Mouse (Mus musculus): ENCODE data around the gene Ranbp17. TPM values are rescaled to one million over a fixed set of nuclear protein-coding genes. Genes with fewer than 3 reads are reported as not detected.

Gene Ranbp17
- polyA plus RNA-seq, 1 experiment = 0.80 TPM

DNA sequence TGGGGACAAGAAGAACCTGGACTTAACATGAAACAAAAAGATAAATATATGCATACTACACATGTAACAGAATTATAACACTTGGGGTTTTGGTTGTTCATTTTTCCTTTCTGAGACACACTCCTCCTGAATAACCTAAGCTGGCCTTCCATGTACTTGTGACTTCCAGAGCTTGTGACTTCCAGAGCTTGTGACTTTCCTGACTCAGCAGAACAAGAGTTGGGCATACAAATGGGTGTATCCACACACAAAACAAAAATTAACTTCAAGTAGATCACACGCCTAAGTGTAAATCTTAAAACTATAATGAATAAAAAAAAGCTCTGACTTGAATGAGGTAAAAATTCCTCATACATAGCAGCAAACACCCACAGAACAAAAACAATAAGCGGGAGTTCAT, 36.9 kb downstream of the Ranbp17 start:
- no peak for TF ChIP-seq GATA1 (IDR thresholded peaks at IDR 0.05; ENCODE audit: low read length)

DNA sequence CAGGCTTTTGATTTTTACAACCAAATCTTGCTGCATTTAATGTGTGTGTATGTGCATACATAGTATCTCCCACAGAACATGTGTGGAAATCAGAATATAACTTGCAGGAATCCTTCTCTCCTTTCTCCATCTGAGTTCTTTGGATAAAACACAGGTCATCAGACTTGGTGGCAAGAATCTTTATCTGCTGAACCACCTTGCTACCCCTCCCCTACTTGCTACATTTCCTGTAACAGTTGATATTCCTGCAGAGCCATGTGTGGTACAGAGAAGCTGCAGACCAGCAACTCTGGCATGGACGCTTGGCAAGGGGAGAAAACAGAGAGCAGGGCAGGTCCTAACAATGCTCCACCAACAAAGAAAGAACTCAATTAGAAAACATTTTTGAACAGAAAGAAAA, 52.4 kb downstream of the Ranbp17 start:
- no peak for TF ChIP-seq GATA1 (IDR thresholded peaks at IDR 0.05; ENCODE audit: low read length)

DNA sequence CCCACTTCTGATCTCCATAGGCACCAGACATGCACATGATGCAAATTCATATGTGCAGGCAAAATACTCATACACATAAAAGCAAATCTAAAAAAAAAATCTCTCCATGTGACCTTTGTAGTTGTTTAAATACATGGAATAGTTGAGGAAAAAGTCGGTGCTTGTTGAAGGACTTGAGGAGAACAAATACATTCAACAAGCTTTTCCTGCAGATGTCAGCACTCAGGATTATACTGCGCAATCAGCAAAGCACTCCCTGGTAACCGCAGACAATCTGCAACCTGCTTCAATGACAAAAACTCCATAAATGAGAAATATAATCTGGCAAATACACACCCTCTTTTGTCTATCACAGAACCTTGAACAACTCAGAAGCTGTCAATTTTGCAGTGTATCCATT, 59.5 kb downstream of the Ranbp17 start:
- no peak for TF ChIP-seq GATA1 (IDR thresholded peaks at IDR 0.05; ENCODE audit: low read length)

DNA sequence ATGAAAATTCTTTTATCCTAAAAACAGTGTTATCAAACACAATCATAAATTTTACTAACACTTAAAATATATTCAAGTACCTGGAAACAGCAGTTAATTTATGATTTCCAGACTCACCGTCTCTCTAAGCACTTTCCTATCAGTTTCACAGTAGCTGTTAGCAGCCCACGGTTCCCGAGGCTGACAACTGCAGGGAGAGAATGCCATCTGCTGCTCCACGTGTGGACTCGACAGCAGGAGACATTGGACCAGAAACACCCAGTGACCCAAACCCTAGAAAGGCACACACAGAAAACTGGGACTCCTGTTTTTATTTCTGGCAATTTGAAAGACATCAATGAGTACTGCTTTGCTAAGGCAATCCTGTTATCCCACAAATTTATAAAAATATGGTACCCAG, 79.7 kb downstream of the Ranbp17 start:
- no peak for TF ChIP-seq GATA1 (IDR thresholded peaks at IDR 0.05; ENCODE audit: low read length)

DNA sequence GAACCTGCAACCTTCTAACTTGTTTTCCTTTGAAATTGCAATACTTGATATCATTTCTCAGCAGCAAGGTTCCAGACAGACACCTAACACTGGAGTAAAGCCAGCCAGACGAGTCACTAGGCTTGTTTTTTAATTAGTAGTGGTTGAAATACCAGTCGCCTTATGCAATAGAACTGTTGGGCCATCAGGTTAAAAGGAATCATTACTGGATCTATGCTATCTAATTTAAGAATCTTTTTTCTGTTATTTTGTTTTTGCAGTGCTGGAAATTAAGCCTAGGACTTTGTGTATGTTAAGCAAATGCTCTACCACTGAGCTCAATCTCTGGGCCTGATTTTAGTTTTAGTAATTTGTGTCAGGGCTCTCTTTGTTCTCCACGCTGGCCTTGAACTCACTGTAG, 91.3 kb downstream of the Ranbp17 start:
- TF ChIP-seq GATA1 (IDR thresholded peaks at IDR 0.05; ENCODE audit: low read length) = no peak

DNA sequence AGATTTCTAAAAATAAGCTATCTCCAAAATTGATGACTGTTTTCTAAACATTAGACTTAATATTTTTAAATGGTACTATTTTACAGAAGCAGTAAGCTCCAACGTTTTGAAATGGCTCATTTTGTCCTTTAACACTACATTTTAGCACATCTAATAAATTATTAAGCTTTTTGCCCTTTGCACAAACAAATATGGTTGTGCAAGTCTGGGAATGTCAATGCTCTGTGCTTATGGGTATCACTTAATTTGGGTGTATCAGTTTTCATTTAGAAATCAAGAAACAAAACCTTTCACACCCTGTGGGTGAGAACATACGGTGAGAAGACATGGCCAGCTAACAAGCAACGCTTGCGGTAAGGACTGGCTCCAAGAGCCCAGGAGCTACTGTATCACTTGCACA, 108.9 kb downstream of the Ranbp17 start:
- no peak for TF ChIP-seq GATA1 (IDR thresholded peaks at IDR 0.05; ENCODE audit: low read length)

DNA sequence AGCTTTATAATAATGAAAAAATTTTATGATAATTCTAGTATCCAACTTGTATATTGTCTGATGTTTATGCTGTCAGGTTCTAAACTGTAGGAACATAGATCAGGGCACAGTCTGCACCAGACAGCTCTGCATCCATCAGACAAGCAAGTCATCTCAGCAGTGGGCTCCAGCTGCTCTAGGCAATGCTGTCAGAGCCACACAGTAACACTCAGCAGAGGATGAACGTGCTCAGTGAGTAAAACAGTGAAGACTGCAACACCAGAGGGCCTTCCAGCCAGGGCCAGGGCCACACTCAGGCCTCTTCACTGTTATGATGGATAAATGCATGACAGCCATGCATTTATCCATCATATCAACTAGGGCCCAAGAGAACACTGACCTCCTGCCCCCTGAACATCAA, 114.2 kb downstream of the Ranbp17 start:
- no peak for TF ChIP-seq GATA1 (IDR thresholded peaks at IDR 0.05; ENCODE audit: low read length)

DNA sequence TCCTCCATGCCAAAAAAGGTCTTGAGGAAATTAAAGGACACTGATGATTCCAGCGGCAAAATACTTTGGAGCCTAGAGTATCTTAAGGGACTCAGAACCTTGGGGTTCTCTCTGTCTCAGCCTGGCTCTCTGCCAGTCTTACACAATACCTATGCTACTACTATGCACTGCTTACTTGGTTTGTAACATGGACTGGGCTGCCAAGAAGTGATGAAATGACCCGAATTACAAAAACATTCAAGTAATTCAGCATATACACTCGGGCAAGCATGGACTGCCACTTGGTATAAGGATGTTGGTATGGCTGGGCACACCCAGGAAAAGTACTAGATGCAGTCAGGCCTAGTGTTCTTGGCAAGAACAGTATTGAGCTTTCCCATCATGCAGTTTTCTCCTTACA, 114.8 kb downstream of the Ranbp17 start:
- no peak for TF ChIP-seq GATA1 (IDR thresholded peaks at IDR 0.05; ENCODE audit: low read length)

DNA sequence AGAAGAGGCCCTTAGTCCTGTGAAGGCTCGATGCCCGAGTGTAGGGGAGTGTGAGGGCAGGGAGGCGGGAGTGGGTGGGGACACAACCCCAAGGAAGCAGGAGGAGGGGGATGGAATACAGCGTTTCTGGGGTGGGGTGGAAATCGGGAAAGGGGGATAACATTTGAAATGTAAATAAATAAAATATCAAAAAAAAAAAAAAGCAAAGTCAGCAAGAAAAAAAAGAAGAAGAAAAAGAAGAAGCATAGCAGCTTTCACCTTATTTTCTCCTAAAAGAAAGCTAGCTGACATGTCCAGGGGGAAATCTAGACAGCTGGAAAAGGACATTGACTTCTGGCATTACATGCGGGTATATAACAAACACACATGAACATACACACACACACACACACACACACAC, 117.3 kb downstream of the Ranbp17 start:
- TF ChIP-seq GATA1 (IDR thresholded peaks at IDR 0.05; ENCODE audit: low read length) = no peak

DNA sequence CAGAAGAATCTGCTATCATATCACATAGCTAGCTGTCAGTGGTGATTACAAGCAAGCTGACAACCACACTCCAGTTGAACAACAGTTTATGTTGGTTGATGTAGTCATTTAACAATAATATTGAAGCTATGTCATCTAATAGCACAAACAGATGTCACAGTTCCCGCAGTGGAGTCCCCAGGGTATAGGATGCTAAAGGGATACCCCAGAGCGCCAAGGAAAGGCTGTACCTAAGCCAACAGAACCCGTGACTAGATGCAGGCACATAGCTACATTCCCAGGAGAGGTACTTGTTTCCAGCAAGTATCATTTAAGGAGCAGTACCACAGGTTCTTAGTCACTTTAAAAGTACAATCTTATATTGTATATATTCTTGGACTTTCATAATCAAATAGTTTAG, 119.5 kb downstream of the Ranbp17 start:
- no peak for TF ChIP-seq GATA1 (IDR thresholded peaks at IDR 0.05; ENCODE audit: low read length)

DNA sequence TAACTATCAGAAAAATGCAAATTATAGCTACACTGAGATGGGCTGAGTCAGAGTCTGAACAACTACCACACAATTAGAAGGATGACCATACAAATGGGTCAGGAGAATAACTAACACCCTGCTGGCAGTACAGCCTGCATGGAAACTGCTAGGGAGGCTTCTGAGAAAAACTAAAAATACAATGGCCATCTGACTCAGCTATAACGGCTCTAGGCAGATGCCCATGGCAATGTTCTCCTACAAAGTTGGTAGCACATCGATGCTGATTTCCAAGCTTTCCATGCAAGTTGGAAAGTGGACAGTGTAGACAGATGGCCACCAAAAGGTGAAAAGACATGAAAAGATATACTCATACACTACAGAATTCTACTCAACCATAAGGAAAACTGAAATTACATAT, 124.9 kb downstream of the Ranbp17 start:
- TF ChIP-seq GATA1 (IDR thresholded peaks at IDR 0.05; ENCODE audit: low read length) = no peak

DNA sequence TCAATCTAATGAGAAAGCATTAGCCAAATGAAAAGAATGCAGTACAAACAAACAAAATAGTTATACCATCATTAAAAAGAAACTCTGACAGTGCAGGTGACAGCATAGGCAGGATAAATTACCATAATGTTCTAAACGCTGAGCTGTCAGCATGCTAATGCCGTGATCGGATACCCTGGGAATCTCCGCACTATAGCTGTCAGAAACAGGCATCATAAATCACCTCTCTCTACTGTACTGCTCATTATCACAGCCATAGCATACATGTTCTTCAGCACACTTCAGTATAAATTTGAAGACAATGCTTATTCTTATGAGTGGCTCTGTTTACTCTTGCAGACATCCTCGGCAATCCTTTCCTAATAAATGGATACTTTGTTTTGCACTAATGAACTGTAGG, 151.7 kb downstream of the Ranbp17 start:
- TF ChIP-seq GATA1 (IDR thresholded peaks at IDR 0.05; ENCODE audit: low read length) = no peak

DNA sequence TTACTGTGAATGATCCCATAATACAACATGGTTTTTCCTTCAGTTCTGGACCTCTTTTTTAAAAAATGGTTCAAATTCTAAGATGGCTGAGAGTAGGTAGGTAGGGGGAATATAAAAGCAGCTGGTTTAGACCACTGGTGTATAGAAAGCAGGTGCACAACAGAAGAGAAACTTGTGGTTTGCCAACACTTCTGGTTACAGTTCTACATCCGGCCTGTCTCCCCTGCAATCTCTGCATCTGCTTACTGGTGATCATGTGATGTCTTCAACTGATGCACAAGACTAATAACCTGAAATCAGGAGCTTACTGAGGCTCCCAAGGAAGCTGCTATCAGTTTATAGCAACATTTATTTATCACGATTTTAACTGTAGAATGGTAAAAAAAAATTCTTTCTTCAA, 164.3 kb downstream of the Ranbp17 start:
- TF ChIP-seq GATA1 (IDR thresholded peaks at IDR 0.05; ENCODE audit: low read length) = no peak

DNA sequence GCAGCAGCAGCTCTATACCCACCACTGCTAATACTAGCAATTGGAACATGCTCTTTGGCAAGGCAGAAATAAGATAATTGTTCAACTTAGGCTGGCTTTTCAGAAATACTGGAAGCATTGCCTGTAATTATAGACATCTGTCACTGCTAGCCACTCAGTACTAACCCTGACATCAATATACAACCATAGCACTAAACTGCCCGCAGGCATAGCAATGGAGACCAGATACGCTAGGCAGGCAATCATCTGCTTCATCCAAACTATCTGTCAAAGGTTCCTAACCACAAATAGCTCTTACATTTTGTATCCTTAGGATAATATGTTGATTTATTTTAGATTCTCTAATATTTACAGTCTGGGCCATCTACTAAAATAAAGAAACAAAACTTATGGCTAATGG, 171.5 kb downstream of the Ranbp17 start:
- TF ChIP-seq GATA1 (IDR thresholded peaks at IDR 0.05; ENCODE audit: low read length) = no peak

DNA sequence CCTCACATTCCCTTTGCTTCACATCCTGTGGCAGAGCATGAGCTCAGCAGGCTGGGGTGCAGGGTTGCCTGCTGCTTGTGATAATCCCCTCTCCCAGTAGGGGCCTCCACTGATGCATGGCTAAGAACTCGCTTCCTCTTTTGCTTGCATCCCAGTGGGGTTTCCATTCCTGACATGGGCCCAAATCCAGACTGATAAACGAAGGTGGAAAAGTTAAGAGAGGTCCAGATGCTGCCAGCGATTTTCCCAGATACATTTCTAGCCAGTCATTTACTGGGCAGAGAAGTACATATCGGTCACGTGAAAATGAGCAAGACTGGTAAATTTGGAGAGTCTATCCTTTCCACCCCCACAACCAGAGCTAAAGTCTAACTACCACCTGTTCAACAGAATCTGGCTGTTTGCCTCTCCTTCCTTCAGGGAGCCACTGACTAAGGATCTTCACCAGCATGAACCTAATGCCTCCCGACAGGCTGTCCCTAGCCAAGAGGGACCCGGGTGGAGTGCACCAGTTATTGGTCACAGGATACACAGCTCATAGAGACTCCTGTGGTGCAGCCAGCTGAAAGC, 176.9 kb downstream of the Ranbp17 start:
- TF ChIP-seq GATA1 (IDR thresholded peaks at IDR 0.05; ENCODE audit: low read length) = no peak

DNA sequence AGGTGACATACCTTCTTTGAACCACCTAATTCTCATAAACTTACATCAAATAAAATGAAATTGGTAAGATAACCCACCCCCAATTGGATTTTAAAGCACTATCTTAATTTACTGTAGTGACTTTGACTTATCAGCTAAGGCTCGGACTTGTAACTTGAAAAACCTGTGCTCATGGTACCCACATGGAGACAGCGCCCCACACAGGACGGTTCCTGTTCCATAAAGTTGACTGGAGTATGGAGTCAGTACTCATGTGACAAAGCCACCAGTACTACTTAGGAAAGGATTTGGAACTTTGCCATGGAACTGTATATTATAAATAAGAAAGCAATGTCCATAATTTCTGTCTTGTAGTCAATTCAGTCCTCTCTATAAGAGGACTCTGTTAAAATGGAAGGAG, 177.9 kb downstream of the Ranbp17 start:
- TF ChIP-seq GATA1 (IDR thresholded peaks at IDR 0.05; ENCODE audit: low read length) = no peak

DNA sequence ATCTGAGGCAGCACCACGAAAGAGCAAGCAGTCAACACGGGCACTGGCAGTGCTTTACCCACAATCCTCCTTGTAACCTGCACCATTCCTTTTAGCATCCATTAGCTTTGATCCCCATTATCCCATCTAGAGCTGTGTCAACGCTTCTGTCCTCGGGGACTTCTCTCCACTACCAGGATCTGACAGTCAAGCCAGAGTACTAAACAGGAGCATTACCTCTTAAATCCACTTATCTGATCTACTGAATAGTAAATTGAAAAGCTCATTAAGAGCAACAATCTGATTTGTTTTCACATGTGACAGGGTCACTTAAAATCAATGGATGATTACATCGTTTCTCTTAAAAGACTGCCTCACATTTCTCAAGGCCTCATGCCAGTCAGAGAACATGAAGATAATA, 181.4 kb downstream of the Ranbp17 start:
- TF ChIP-seq GATA1 (IDR thresholded peaks at IDR 0.05; ENCODE audit: low read length) = no peak

DNA sequence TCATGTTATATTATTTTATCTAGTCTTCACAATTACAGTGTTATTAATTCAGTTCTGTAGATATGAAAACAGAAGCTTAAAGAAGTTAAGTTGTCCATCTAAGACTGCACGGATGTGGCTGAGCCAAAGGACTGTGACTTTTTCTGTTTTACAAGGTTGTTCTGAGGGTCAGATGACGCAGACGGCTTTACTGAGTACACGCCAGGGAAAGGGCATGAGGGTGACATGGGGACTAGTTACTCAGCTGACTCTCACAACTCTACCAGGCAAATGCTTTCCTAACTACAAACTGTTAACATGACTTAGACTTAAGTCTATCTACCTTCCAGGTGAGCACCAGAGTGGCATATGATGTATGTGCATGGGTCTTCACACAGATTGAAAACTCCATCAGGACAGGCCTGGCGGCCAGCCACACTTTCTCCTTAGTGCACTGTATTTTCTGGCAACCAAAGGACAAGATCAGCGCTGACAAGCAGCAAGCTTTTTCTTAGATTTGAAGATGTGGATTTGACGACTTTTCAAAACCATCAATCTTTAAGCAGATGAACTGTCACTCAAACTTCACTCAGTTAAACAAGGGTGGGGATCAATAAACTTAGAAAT, 194.4 kb downstream of the Ranbp17 start:
- no peak for TF ChIP-seq GATA1 (IDR thresholded peaks at IDR 0.05; ENCODE audit: low read length)

All from G1E-ER4 (cell line).